Mouse (Mus musculus): ENCODE results near the gene Bpifa6.
"Not testable (repeated sequence)": the region's sequence is repeated elsewhere in the genome, so short reads cannot be mapped to it uniquely, and the experiment has no call there.

Bpifa6 gene

GRCm38 (mm10) chr2:153974582-153974981 lies at the start of gene Bpifa6:
TSS of gene Bpifa6 (plus strand) at chr2:153974945.
- no peak for DNase-seq

GRCm38 (mm10) chr2:153929871-153930413 lies 44.8 kb upstream of the Bpifa6 start:
- DNase-seq, result peak; percentile 69

GRCm38 (mm10) chr2:153931125-153931524 lies 43.6 kb upstream of the Bpifa6 start:
- DNase-seq, result no peak

DNA sequence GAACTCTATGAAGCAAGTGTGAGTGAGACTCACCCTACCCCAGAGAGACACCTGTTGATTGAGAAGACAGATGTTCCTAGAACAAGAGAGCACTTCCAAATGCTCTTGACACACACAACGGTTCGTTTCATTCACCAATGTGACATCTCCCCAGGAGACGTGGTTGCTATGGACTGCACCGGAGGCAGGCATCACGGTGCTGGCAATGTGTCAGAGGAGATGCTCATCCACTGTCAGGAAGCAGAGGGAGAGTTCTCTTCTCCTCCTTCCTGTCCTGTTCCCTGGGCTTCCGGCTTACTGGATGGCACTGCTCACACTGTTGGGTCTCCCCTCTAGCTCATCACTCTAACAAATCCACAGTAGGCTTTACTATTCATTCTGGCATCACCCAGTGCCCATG lies 41.4 kb upstream of the Bpifa6 start:
- DNase-seq, result no peak

DNA sequence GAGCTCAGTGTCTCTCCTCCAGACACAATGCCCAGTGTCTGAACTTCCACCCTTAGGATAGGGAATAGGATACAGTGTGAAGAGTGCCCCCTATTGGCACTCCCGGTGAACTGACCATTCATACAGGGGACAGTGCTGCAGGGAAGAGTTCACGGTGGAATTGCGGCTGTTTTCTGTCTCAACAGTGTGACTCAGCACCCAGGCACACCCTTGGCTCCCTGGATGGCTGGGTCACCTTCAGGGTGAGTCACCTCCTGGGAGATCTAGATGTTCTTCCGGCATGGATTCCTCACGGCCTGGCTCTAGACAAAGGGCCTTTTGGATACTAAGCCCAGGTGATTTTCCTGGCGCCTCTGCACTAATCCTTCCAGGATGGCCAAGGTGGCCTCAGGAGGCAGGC lies 39.4 kb upstream of the Bpifa6 start:
- no peak for DNase-seq

- DNase-seq, result no peak
These were observed 36.9 kb upstream of the Bpifa6 start, which contains the start of gene Bpifb4 for GRCm38 (mm10) chr2:153937843-153938242. TSS of gene Bpifb4 (plus strand) at chr2:153938212.

- peak; percentile 71 for DNase-seq
These were observed 31.2 kb upstream of the Bpifa6 start for GRCm38 (mm10) chr2:153943537-153943936.

- no peak for DNase-seq
These were observed 30.2 kb upstream of the Bpifa6 start for GRCm38 (mm10) chr2:153944567-153944966.

DNA sequence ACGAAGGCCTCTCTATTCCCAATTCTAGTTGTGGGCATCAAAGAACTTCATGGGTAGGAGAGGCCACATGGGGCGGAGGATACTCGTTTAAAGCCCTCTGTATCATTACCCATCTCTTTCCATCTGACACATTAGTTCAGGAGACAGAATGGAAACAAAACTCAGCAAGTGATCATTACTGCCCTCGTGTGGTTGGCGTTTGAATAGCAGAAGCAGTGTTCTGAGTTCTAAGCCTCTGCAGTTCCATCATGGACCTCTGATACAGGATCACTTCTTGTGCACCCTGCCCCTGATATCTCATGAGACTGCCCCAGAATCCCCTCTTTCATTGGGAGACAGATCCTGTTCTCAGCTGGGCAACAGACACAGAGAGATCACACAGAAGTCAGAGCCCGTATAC lies 21.8 kb upstream of the Bpifa6 start:
- peak; percentile 64 for DNase-seq

- DNase-seq, result peak; percentile 50
These were observed 20.9 kb upstream of the Bpifa6 start for GRCm38 (mm10) chr2:153953836-153954235.

DNA sequence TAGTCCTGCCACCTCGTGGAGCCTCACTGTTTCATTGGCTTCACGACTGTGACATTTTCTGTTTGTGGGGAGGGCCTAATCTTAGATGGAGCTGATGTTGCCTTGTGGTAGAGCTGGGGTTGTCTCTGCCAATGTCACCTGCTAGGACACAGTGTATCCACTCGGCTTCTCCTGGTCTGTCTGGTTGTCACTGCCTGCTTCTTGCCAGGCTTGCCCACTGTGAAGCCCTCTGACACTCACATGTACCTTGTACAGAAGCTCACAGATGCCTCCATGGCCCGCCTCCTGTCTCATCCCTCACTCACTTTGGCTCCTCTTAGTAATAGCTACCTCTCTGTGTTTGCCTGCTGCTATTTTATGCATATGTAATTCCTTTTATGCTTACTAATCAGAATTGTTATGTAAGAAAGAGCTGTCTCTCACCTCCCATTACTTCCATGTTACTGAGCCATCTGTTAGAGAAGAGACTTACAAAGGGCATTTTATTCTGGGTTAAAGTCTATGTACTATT lies 11.9 kb upstream of the Bpifa6 start:
- peak; percentile 86 for DNase-seq

- peak; percentile 97 for DNase-seq
These were observed 11.4 kb upstream of the Bpifa6 start for GRCm38 (mm10) chr2:153963334-153963733.

GRCm38 (mm10) chr2:153970221-153970620 lies 4.5 kb upstream of the Bpifa6 start:
- no peak for DNase-seq

- peak; percentile 72 for DNase-seq
These were observed 21.0 kb downstream of the Bpifa6 start for GRCm38 (mm10) chr2:153995770-153996169.

GRCm38 (mm10) chr2:154000501-154000900 lies 25.8 kb downstream of the Bpifa6 start:
- no peak for DNase-seq

DNA sequence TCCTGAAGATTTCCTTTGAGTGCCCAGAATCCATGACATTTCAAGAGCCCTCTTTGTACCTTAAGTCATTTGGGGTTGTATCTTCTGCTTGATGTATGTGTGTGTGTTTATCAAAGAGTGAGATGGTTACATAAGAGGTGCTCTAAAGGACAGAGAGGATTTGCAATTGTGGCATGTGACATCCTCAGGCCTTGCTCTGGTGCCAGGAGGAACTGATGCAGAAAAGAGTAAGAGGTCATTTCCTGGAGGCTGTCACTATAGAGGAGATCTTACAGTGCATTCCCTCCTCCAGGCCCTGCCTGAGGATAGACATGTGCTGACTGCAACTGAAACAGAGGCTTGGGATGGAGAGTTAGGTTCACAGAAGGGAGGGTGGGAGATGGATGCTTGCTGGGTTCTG lies 26.3 kb downstream of the Bpifa6 start:
- no peak for DNase-seq

GRCm38 (mm10) chr2:154004456-154004855 lies 29.7 kb downstream of the Bpifa6 start:
- no peak for DNase-seq

- no peak for DNase-seq
These were observed 30.3 kb downstream of the Bpifa6 start for GRCm38 (mm10) chr2:154005094-154005493.

GRCm38 (mm10) chr2:154005734-154006133 lies 31.0 kb downstream of the Bpifa6 start:
- DNase-seq, result no peak

DNA sequence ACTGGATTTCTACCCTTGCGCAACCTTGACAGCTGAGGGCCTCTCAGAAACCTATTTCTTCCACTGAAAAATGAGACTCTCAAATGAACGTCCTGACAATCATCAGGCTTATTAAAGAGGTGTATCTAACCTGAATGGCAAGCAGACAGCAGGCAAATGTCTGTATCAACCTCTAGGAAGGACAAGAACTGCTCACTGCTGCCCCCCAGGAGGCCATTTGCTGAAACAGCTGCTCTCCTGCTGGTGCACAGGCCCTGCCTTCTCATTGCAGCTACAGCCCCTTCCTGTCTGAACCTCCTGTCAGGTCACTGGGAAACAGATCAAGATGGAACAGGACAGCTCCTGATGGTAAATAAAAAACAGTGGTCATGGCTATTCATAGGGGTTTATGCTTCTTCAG lies 31.6 kb downstream of the Bpifa6 start:
- no peak for DNase-seq

DNA sequence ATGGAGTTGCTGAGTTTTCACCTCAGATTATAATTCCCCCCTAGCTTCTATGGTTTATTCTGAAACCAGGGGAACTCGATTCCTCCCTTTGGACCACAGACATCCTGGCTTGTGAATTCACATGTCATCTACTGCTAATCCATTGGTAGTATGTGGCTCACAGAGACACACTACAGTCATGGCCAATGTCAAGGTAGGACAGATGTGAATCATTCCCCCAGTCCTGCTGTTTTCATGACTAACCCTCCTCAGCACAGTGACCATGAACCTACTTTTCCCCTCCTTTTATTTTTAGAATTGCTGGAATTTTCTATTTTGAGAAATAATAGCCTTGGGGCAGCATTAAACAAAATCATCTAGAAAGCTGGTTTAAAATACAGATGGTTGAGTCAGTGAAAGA lies 32.6 kb downstream of the Bpifa6 start:
- DNase-seq, result no peak

DNA sequence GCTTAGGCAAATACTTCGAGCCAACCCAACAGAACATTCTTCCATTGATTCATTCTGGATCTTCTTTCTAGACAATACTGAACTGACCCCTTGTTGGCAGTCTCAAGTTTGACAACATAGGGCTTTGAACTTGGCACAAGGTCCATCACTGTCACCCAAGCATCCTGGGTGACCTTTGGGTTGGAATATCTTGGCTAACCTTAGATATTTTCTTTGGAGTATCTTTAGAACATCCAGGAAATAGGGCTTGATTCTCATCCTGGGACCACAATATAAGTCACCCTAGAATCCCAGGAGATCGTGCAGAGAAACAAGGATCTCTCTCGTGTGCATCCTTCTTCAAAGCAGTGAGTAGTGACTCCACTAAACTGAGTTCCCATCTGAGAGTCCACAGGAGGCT lies 33.2 kb downstream of the Bpifa6 start, which contains the start of gene Bpifa2:
Gene Bpifa2, plus strand, starts transcription at position 301 of the 400 bp plus-strand sequence.
- no peak for DNase-seq

DNA sequence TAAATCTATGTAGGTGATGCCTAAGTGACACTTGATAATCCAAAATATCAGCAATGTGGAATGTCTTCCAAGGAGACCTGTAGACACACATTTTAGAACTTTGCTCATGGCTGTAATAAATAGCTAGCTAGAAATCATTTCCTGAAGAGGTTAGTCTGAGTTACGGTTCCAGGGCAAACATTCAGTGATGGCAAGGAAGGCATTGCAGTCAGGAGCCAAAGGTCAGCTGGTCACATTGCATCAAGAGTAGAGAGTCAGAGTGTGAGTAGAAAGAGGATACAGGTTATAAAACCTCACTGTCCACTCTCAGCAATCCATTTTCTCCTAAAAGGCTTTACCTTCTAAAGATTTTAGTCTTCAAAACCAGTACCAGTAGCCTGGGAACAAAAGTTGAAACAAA lies 43.2 kb downstream of the Bpifa6 start:
- DNase-seq, result no peak

DNA sequence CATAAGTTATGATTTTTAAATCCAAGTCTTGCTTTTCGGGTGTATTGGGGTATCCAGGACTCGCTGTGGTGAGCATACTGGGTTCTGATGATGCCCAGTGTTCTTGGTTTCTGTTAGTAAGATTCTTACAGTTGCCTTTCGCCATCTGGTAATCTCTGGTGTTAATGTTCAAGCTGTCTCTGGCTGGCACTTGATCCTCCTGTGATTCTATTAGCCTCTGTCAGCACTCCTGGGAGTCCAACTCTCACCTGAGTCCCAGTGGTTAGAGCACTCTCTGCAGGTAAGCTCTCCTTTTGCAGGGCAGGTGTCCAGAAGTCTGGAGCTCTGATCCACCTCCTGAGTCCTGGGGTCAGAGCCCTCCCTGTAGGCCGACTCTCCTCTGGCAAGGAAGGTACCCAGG lies 49.9 kb downstream of the Bpifa6 start:
- not testable (repeated sequence) for DNase-seq

DNA sequence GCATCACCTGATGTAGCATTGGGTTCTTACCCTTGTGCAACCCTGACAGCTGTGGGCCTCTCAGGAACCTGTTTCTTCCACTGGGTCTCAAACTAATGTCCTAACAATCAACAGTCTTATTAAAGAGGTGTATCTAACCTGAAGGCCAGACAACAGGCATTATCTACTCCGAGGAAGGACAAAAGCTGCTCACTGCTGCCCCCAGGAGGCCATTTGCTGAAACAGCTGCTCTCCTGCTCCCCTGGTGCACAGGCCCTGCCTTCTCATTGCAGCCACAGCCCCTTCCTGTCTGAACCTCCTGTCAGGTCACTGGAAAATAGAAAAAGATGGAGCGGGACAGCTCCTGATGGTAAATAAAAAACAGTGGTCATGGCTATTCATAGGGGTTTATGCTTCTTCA lies 64.2 kb downstream of the Bpifa6 start:
- peak; percentile 51 for DNase-seq

Data from cerebellum, adult 9-11 months (tissue).